Mouse (Mus musculus): ENCODE measurements around the gene Gm21981. TPM values are rescaled to one million over a fixed set of nuclear protein-coding genes. Genes with fewer than 3 reads are reported as not detected.

Gene Gm21981
- polyA plus RNA-seq, 1 experiment from 2014 or later = 0.98 TPM

GRCm38 (mm10) chr17:47648966-47649365, 45.3 kb downstream of the Gm21981 start:
- Histone ChIP-seq H3K4me2 (replicated peaks; ENCODE audit: low read depth, low read length) (no peak overlapping the region), H3K36me3 (ENCODE audit: control insufficient read depth, insufficient read depth, low read length) (no peaks in the 10 kb centered on the region), H3K9ac (replicated peaks; ENCODE audit: low read depth, low read length) (no peak overlapping the region), H3K27me3 (ENCODE audit: control insufficient read depth, insufficient read depth, low read length) (no peaks in the 10 kb centered on the region), H3K27ac (ENCODE audit: low read length) (no peak overlapping the region), H3K4me3 (ENCODE audit: low read depth, low read length) (no peak overlapping the region), H3K4me1 (ENCODE audit: control insufficient read depth, insufficient read depth, low read length) (no peaks in the 10 kb centered on the region), H3K9me3 (ENCODE audit: control insufficient read depth, low read depth, low read length) (no peaks in the 10 kb centered on the region)
- ATAC-seq (ENCODE audit: insufficient number of reproducible peaks, insufficient read depth, low FRiP score, low read depth) = no peak
- WGBS = 63% methylated on average over 4 of the region's 4 CpGs

- no peak overlapping the region for H3K27ac ChIP-seq (ENCODE audit: low read length)
- no peak overlapping the region for H3K4me3 ChIP-seq (ENCODE audit: low read depth, low read length)
- no peaks in the 10 kb centered on the region for H3K9me3 ChIP-seq (ENCODE audit: control insufficient read depth, low read depth, low read length)
- no peaks in the 10 kb centered on the region for H3K27me3 ChIP-seq (ENCODE audit: control insufficient read depth, insufficient read depth, low read length)
- no peak overlapping the region for H3K4me2 ChIP-seq (replicated peaks; ENCODE audit: low read depth, low read length)
- H3K9ac ChIP-seq (replicated peaks; ENCODE audit: low read depth, low read length) = no peak overlapping the region
- no peaks in the 10 kb centered on the region for H3K36me3 ChIP-seq (ENCODE audit: control insufficient read depth, insufficient read depth, low read length)
- 80% methylated on average over 1 of the region's 1 CpGs for WGBS
- ATAC-seq (ENCODE audit: insufficient number of reproducible peaks, insufficient read depth, low FRiP score, low read depth) = no peak
- H3K4me1 ChIP-seq (ENCODE audit: control insufficient read depth, insufficient read depth, low read length) = no peaks in the 10 kb centered on the region
Observed at GRCm38 (mm10) chr17:47646683-47647082, 47.6 kb downstream of the Gm21981 start.

GRCm38 (mm10) chr17:47642992-47643391, 51.3 kb downstream of the Gm21981 start:
- Histone ChIP-seq H3K4me2 (replicated peaks; ENCODE audit: low read depth, low read length) (no peak overlapping the region), H3K4me3 (ENCODE audit: low read depth, low read length) (no peak overlapping the region), H3K36me3 (ENCODE audit: control insufficient read depth, insufficient read depth, low read length) (no peaks in the 10 kb centered on the region), H3K4me1 (ENCODE audit: control insufficient read depth, insufficient read depth, low read length) (no peaks in the 10 kb centered on the region), H3K27ac (ENCODE audit: low read length) (no peak overlapping the region), H3K27me3 (ENCODE audit: control insufficient read depth, insufficient read depth, low read length) (no peaks in the 10 kb centered on the region), H3K9ac (replicated peaks; ENCODE audit: low read depth, low read length) (no peak overlapping the region), H3K9me3 (ENCODE audit: control insufficient read depth, low read depth, low read length) (no peaks in the 10 kb centered on the region)
- 74% methylated on average over 2 of the region's 2 CpGs for WGBS
- no peak for ATAC-seq (ENCODE audit: insufficient number of reproducible peaks, insufficient read depth, low FRiP score, low read depth)

Other genes with a start within 250 kb of the Gm21981 start
- gene Taf8, start 192.2 kb downstream of the Gm21981 start, polyA plus RNA-seq (2014; fragmentation: Nextera tagmentation; extraction: Ambion mirVana) = 24.5 and 27.3 TPM in 2 replicates
- gene Ccnd3, start 189.4 kb downstream of the Gm21981 start, polyA plus RNA-seq (2014; fragmentation: Nextera tagmentation; extraction: Ambion mirVana) = 425 and 428 TPM in 2 replicates
- 22.1 and 22.3 TPM in 2 replicates for gene Bysl, start 83.0 kb downstream of the Gm21981 start, polyA plus RNA-seq (2014; fragmentation: Nextera tagmentation; extraction: Ambion mirVana)
- gene Med20, start 82.9 kb downstream of the Gm21981 start, polyA plus RNA-seq (2014; fragmentation: Nextera tagmentation; extraction: Ambion mirVana) = 47.1 and 49.4 TPM in 2 replicates
- 1.5 and 2.8 TPM in 2 replicates for gene Gm20517, start 82.9 kb downstream of the Gm21981 start, polyA plus RNA-seq (2014; fragmentation: Nextera tagmentation; extraction: Ambion mirVana)
- gene Usp49, start 63.8 kb downstream of the Gm21981 start, polyA plus RNA-seq (2014; fragmentation: Nextera tagmentation; extraction: Ambion mirVana) = 4.9 and 6.3 TPM in 2 replicates
- 416 and 439 TPM in 2 replicates for gene Tomm6, start 6.1 kb downstream of the Gm21981 start, polyA plus RNA-seq (2014; fragmentation: Nextera tagmentation; extraction: Ambion mirVana)
- 4.2 and 5.2 TPM in 2 replicates for gene Frs3, start 5.4 kb downstream of the Gm21981 start, polyA plus RNA-seq (2014; fragmentation: Nextera tagmentation; extraction: Ambion mirVana)
- 2.0 and 2.1 TPM in 2 replicates for gene Prickle4, start 281 bp upstream of the Gm21981 start, polyA plus RNA-seq (2014; fragmentation: Nextera tagmentation; extraction: Ambion mirVana)
- gene Pgc, start 32.4 kb upstream of the Gm21981 start, polyA plus RNA-seq (2014; fragmentation: Nextera tagmentation; extraction: Ambion mirVana) = 36.4 and 43.8 TPM in 2 replicates
- gene Tfeb, start 42.6 kb upstream of the Gm21981 start, polyA plus RNA-seq (2014; fragmentation: Nextera tagmentation; extraction: Ambion mirVana) = 5.1 and 6.0 TPM in 2 replicates
- gene Mdfi, start 140.2 kb upstream of the Gm21981 start, polyA plus RNA-seq (2014; fragmentation: Nextera tagmentation; extraction: Ambion mirVana) = 31.8 and 32.0 TPM in 2 replicates
- 41.8 and 43.3 TPM in 2 replicates for gene Foxp4, start 230.2 kb upstream of the Gm21981 start, polyA plus RNA-seq (2014; fragmentation: Nextera tagmentation; extraction: Ambion mirVana)